Mouse (Mus musculus): ENCODE data around the gene Dnttip2.

Gene Dnttip2

GRCm38 (mm10) chr3:122333493-122333892, 59.3 kb downstream of the Dnttip2 start:
- no peak for DNase-seq

GRCm38 (mm10) chr3:122333902-122334301, 59.7 kb downstream of the Dnttip2 start:
- no peak for DNase-seq

- no peak for DNase-seq
Measured at GRCm38 (mm10) chr3:122334375-122334774, 60.2 kb downstream of the Dnttip2 start.
